Mouse (Mus musculus) hindbrain, embryonic 13.5 days (tissue): Measurements from ENCODE around the gene Rad51c. TPM values are rescaled to one million over a fixed set of nuclear protein-coding genes. Genes with fewer than 3 reads are reported as not detected.
"Not testable (repeated sequence)": the region's sequence is repeated elsewhere in the genome, so short reads cannot be mapped to it uniquely, and the experiment has no call there.

ENCODE experiments used
- ATAC-seq: fragments of 200-750 bp; cut with Nextera tagmentation; 2 replicates; pipeline ENCODE4 v1.8.0; 2017; ENCODE audit warnings: moderate TSS enrichment; ENCODE audit not compliant: low FRiP score
- H3K27ac ChIP-seq: fragments of 300-500 bp; sonication (generic); 2 replicates; pipeline ENCODE4 v1.5.1; 2015; ENCODE audit warnings: inconsistent platforms, mild to moderate bottlenecking, moderate library complexity
- H3K27me3 ChIP-seq: fragments of 300-500 bp; sonication (generic); 2 replicates; pipeline ENCODE4 v1.6.1; 2015; ENCODE audit warnings: mild to moderate bottlenecking, inconsistent platforms
- H3K36me3 ChIP-seq: fragments of 300-500 bp; sonication (generic); 2 replicates; pipeline ENCODE4 v1.6.1; 2015; ENCODE audit warnings: mild to moderate bottlenecking, inconsistent platforms
- H3K4me1 ChIP-seq: fragments of 300-500 bp; sonication (generic); replicated peaks from 2 replicates; pipeline ENCODE4 v1.6.1; 2015; ENCODE audit warnings: inconsistent platforms
- H3K4me2 ChIP-seq: fragments of 300-500 bp; sonication (generic); 2 replicates; pipeline ENCODE4 v1.6.1; 2015; ENCODE audit warnings: inconsistent platforms, mild to moderate bottlenecking, moderate library complexity
- H3K4me3 ChIP-seq: fragments of 300-500 bp; sonication (generic); 2 replicates; pipeline ENCODE4 v1.5.1; 2015; ENCODE audit warnings: mild to moderate bottlenecking, inconsistent platforms
- H3K9ac ChIP-seq: fragments of 300-500 bp; sonication (generic); 2 replicates; pipeline ENCODE4 v1.6.1; 2015; ENCODE audit warnings: mild to moderate bottlenecking, inconsistent platforms
- H3K9me3 ChIP-seq: fragments of 300-500 bp; sonication (generic); 2 replicates; pipeline ENCODE4 v1.6.1; 2016; ENCODE audit warnings: inconsistent platforms
- WGBS: fragments of 180-500 bp; shearing (Covaris S2); methylation state at CpG from one replicate; pipeline ENCODE4 v1.1.7; 2015; 5-methylcytosine and 5-hydroxymethylcytosine counted together
- polyA plus RNA-seq: library from polyadenylated mRNA; unstranded; fragments of >200 nt; fragmentation: Nextera tagmentation; extraction: Ambion mirVana; gene quantifications from 2 replicates; pipeline ENCODE4 v1.2.1, GENCODE M21; 2015

Gene Rad51c
- 5.1 and 6.2 TPM in 2 replicates for polyA plus RNA-seq

GRCm38 (mm10) chr11:87404876-87405275 lies at the start of gene Rad51c, which contains the start of gene Tex14:
Gene Rad51c (minus strand): TSS chr11:87404954.
Gene Tex14 (plus strand): TSS chr11:87405065.
- Histone ChIP-seq H3K9me3 (no peaks in the 10 kb centered on the region), H3K27me3 (no peaks in the 10 kb centered on the region), H3K27ac (peak within 1 kb of the TSS; percentile 97), H3K9ac (peak within 1 kb of the TSS; percentile 84), H3K4me2 (peak within 1 kb of the TSS; percentile 64), H3K36me3 (no peaks in the 10 kb centered on the region), H3K4me1 (peaks cover 9% of the 10 kb centered on the region), H3K4me3 (peak within 1 kb of the TSS; percentile 60)
- 76% methylated on average over 27 of the region's 27 CpGs for WGBS
- ATAC-seq: peak; percentile 60

GRCm38 (mm10) chr11:87454035-87454690 lies 49.4 kb upstream of the Rad51c start:
- Histone ChIP-seq H3K27ac (no peak overlapping the region), H3K4me1 (no peaks in the 10 kb centered on the region), H3K27me3 (no peaks in the 10 kb centered on the region), H3K9me3 (no peaks in the 10 kb centered on the region), H3K4me2 (no peak overlapping the region), H3K4me3 (no peak overlapping the region), H3K9ac (no peak overlapping the region), H3K36me3 (no peaks in the 10 kb centered on the region)
- no peak for ATAC-seq
- WGBS: 90% methylated on average over 2 of the region's 2 CpGs

GRCm38 (mm10) chr11:87453216-87454034 lies 48.7 kb upstream of the Rad51c start:
- no peaks in the 10 kb centered on the region for H3K9me3 ChIP-seq
- H3K4me2 ChIP-seq: no peak overlapping the region
- no peak overlapping the region for H3K27ac ChIP-seq
- H3K27me3 ChIP-seq: no peaks in the 10 kb centered on the region
- WGBS: 32% methylated on average over 13 of the region's 13 CpGs
- H3K4me1 ChIP-seq: no peaks in the 10 kb centered on the region
- no peak overlapping the region for H3K9ac ChIP-seq
- no peak overlapping the region for H3K4me3 ChIP-seq
- no peak for ATAC-seq
- no peaks in the 10 kb centered on the region for H3K36me3 ChIP-seq

GRCm38 (mm10) chr11:87452779-87453178 lies 48.0 kb upstream of the Rad51c start:
- not testable (repeated sequence) for ATAC-seq
- WGBS: 80% methylated on average over 8 of the region's 8 CpGs

GRCm38 (mm10) chr11:87449847-87450246 lies 45.1 kb upstream of the Rad51c start:
- H3K9me3 ChIP-seq, H3K4me3 ChIP-seq, H3K27me3 ChIP-seq, H3K4me2 ChIP-seq, H3K4me1 ChIP-seq, H3K27ac ChIP-seq, ATAC-seq, H3K36me3 ChIP-seq, H3K9ac ChIP-seq: not testable (repeated sequence)
- 61% methylated on average over 5 of the region's 5 CpGs for WGBS

More at GRCm38 (mm10) chr11:87452779-87453178, 48.0 kb upstream of the Rad51c start:
- not testable (repeated sequence) for H3K4me1 ChIP-seq, H3K27me3 ChIP-seq, H3K4me2 ChIP-seq, H3K9ac ChIP-seq, H3K27ac ChIP-seq, H3K4me3 ChIP-seq, H3K36me3 ChIP-seq, H3K9me3 ChIP-seq

- Histone ChIP-seq H3K4me1 (peaks cover 7% of the 10 kb centered on the region; the same call in 1 of the 2 replicates), H3K27me3 (no peaks in the 10 kb centered on the region), H3K27ac (peak overlapping the region; percentile 67), H3K9me3 (no peaks in the 10 kb centered on the region), H3K9ac (no peak overlapping the region), H3K4me3 (no peak overlapping the region), H3K36me3 (no peaks in the 10 kb centered on the region), H3K4me2 (0 out of 2 replicates have a peak overlapping the region, but pooled peaks have one; percentile 1)
- 13% methylated on average over 3 of the region's 3 CpGs for whole genome bisulfite sequencing
- no peak for ATAC-seq
Measured at GRCm38 (mm10) chr11:87449200-87449547, 44.4 kb upstream of the Rad51c start.

- not testable (repeated sequence) for H3K4me3 ChIP-seq, H3K36me3 ChIP-seq, H3K9me3 ChIP-seq, H3K27me3 ChIP-seq, H3K9ac ChIP-seq, H3K4me1 ChIP-seq
- 0% methylated on average over 6 of the region's 32 CpGs for WGBS
- Histone ChIP-seq H3K27ac (peak overlapping the region; percentile 83), H3K4me2 (0 out of 2 replicates have a peak overlapping the region, but pooled peaks have one; percentile 1)
- peak; percentile 97 for ATAC-seq
Measured at GRCm38 (mm10) chr11:87448476-87449199, 43.9 kb upstream of the Rad51c start.

GRCm38 (mm10) chr11:87448081-87448475 lies 43.3 kb upstream of the Rad51c start:
- Histone ChIP-seq H3K4me3 (peak overlapping the region; percentile 35), H3K9ac (peak overlapping the region; percentile 65), H3K27ac (peak overlapping the region; percentile 83), H3K4me2 (peak overlapping the region; percentile 55)
- not testable (repeated sequence) for H3K9me3 ChIP-seq, H3K4me1 ChIP-seq, H3K27me3 ChIP-seq, H3K36me3 ChIP-seq
- under 1% methylated on average over 34 of the region's 34 CpGs for WGBS
- ATAC-seq: peak; percentile 96

GRCm38 (mm10) chr11:87447429-87447828 lies 42.7 kb upstream of the Rad51c start:
- no peak overlapping the region for H3K4me2 ChIP-seq

GRCm38 (mm10) chr11:87446159-87446558 lies 41.4 kb upstream of the Rad51c start:
- H3K4me3 ChIP-seq: no peak overlapping the region
- H3K4me1 ChIP-seq: peaks cover 11% of the 10 kb centered on the region

More at GRCm38 (mm10) chr11:87447429-87447828, 42.7 kb upstream of the Rad51c start:
- H3K4me3 ChIP-seq: no peak overlapping the region
- H3K9me3 ChIP-seq: no peaks in the 10 kb centered on the region
- H3K27me3 ChIP-seq: no peaks in the 10 kb centered on the region
- H3K27ac ChIP-seq: no peak overlapping the region
- H3K9ac ChIP-seq: no peak overlapping the region
- peaks cover 8% of the 10 kb centered on the region for H3K4me1 ChIP-seq
- no peak for ATAC-seq
- no peaks in the 10 kb centered on the region for H3K36me3 ChIP-seq

GRCm38 (mm10) chr11:87445593-87445992 lies 40.8 kb upstream of the Rad51c start:
- H3K9ac ChIP-seq, H3K27ac ChIP-seq, H3K9me3 ChIP-seq, H3K36me3 ChIP-seq, H3K4me3 ChIP-seq, ATAC-seq, H3K27me3 ChIP-seq, H3K4me2 ChIP-seq: not testable (repeated sequence)
- peaks cover 11% of the 10 kb centered on the region for H3K4me1 ChIP-seq
- 55% methylated on average over 4 of the region's 4 CpGs for WGBS

More at GRCm38 (mm10) chr11:87446159-87446558, 41.4 kb upstream of the Rad51c start:
- Histone ChIP-seq H3K9ac (no peak overlapping the region), H3K36me3 (no peaks in the 10 kb centered on the region), H3K9me3 (no peaks in the 10 kb centered on the region), H3K27me3 (no peaks in the 10 kb centered on the region), H3K27ac (no peak overlapping the region), H3K4me2 (no peak overlapping the region)
- ATAC-seq: no peak
- 91% methylated on average over 3 of the region's 3 CpGs for WGBS
